Mouse (Mus musculus) forebrain, postnatal 0 days (tissue): ENCODE results near the gene Slitrk3. TPM values are rescaled to one million over a fixed set of nuclear protein-coding genes. Genes with fewer than 3 reads are reported as not detected.
A peak's percentile ranks its signal among the peaks of the same experiment; 100 is the strongest.

Source experiments
- ATAC-seq: fragments of 200-750 bp; cut with Nextera tagmentation; 2 replicates; pipeline ENCODE4 v1.8.0; 2017; ENCODE audit warnings: mild to moderate bottlenecking, moderate library complexity
- DNase-seq: peaks from one replicate; pipeline ENCODE4 v3.0.0-alpha.2; 2015
- H3K27ac ChIP-seq: fragments of 300-500 bp; sonication (generic); 2 replicates; pipeline ENCODE4 v1.5.1; 2014; ENCODE audit warnings: low read depth, mild to moderate bottlenecking, antibody characterized with exemption, low read length, moderate library complexity, mixed read lengths
- H3K27me3 ChIP-seq: fragments of 300-500 bp; sonication (generic); 2 replicates; pipeline ENCODE4 v1.6.1; 2014; ENCODE audit warnings: mild to moderate bottlenecking, low read length, mixed read lengths; ENCODE audit not compliant: insufficient read depth
- H3K36me3 ChIP-seq: fragments of 300-500 bp; sonication (generic); 2 replicates; pipeline ENCODE4 v1.6.1; 2014; ENCODE audit warnings: mild to moderate bottlenecking, moderate library complexity; ENCODE audit not compliant: insufficient read depth
- H3K4me1 ChIP-seq: fragments of 300-500 bp; sonication (generic); 2 replicates; pipeline ENCODE4 v1.6.1; 2014; ENCODE audit warnings: antibody characterized with exemption; ENCODE audit not compliant: insufficient read depth
- H3K4me2 ChIP-seq: fragments of 300-500 bp; sonication (generic); 2 replicates; pipeline ENCODE4 v1.6.1; 2014; ENCODE audit warnings: low read depth, mild to moderate bottlenecking, moderate library complexity
- H3K4me3 ChIP-seq: fragments of 300-500 bp; sonication (generic); 2 replicates; pipeline ENCODE4 v1.5.1; 2014; ENCODE audit warnings: low read depth, low read length, mixed read lengths
- H3K9ac ChIP-seq: fragments of 300-500 bp; sonication (generic); 2 replicates; pipeline ENCODE4 v1.6.1; 2014; ENCODE audit warnings: mild to moderate bottlenecking
- H3K9me3 ChIP-seq: fragments of 300-500 bp; sonication (generic); 2 replicates; pipeline ENCODE4 v1.6.1; 2016; ENCODE audit warnings: low read length
- CTCF ChIP-seq: sonication (generic); IDR thresholded peaks from 2 replicates; pipeline ENCODE4 v1.5.1; 2016; ENCODE audit warnings: antibody characterized with exemption, control low read depth, low read depth
- WGBS: fragments of 180-500 bp; shearing (Covaris S2); extraction: QIAGEN DNeasy Blood & Tissue Kit; methylation state at CpG from one replicate; pipeline ENCODE4 v1.1.7; 2014; 5-methylcytosine and 5-hydroxymethylcytosine counted together
- polyA plus RNA-seq: library from polyadenylated mRNA; unstranded; fragments of >200 nt; fragmentation: Nextera tagmentation; extraction: Ambion mirVana; gene quantifications from 2 replicates; pipeline ENCODE4 v1.2.1, GENCODE M21; 2015
- total RNA-seq: library from RNA; depleted of rRNA; stranded (reverse); fragments of >200 nt; gene quantifications from 2 replicates; pipeline ENCODE4 v1.2.3, GENCODE M21; 2014

Slitrk3 gene
- total and polyA plus RNA-seq, 2 experiments from 2014 or later, result 20.1 to 30.4 TPM

GRCm38 (mm10) chr3:73056044-73056438 lies 1.6 kb downstream of the Slitrk3 start:
- H3K4me3 ChIP-seq, result peak overlapping the region; percentile 70
- TF ChIP-seq CTCF, result no peak
- peaks cover 4% of the 10 kb centered on the region; the same call in 1 of the 2 replicates for H3K4me1 ChIP-seq
- no peak for DNase-seq
- WGBS, result 25% methylated on average over 5 of the region's 5 CpGs
- H3K36me3 ChIP-seq, result no peaks in the 10 kb centered on the region
- no peaks in the 10 kb centered on the region for H3K27me3 ChIP-seq
- no peak for ATAC-seq
- no peaks in the 10 kb centered on the region for H3K9me3 ChIP-seq
- peak overlapping the region; percentile 51 for H3K9ac ChIP-seq
- peak overlapping the region; percentile 71 for H3K4me2 ChIP-seq
- no peak overlapping the region; the same call in 1 of the 2 replicates for H3K27ac ChIP-seq

GRCm38 (mm10) chr3:73055399-73056043 lies 2.1 kb downstream of the Slitrk3 start:
- Histone ChIP-seq H3K9me3 (no peaks in the 10 kb centered on the region), H3K4me2 (peak overlapping the region; percentile 71), H3K27me3 (no peaks in the 10 kb centered on the region), H3K4me1 (peaks cover 4% of the 10 kb centered on the region; the same call in 1 of the 2 replicates), H3K4me3 (peak overlapping the region; percentile 70), H3K27ac (peak overlapping the region; percentile 58; the same call in 1 of the 2 replicates), H3K36me3 (0 out of 2 replicates have a peak, but pooled peaks cover under 1% of the 10 kb centered on the region), H3K9ac (peak overlapping the region; percentile 51)
- no peak for ATAC-seq
- WGBS, result 41% methylated on average over 7 of the region's 7 CpGs
- DNase-seq, result peak; percentile 49
- no peak for TF ChIP-seq CTCF

- H3K4me2 ChIP-seq, result peak overlapping the region; percentile 70
- under 1% methylated on average over 26 of the region's 26 CpGs for WGBS
These were observed 4.1 kb downstream of the Slitrk3 start for GRCm38 (mm10) chr3:73053451-73053931.

GRCm38 (mm10) chr3:73046248-73046647 lies 11.4 kb downstream of the Slitrk3 start:
- 2% methylated on average over 3 of the region's 3 CpGs for WGBS
- ATAC-seq, result peak; percentile 78

More at GRCm38 (mm10) chr3:73053451-73053931, 4.1 kb downstream of the Slitrk3 start:
- H3K27ac ChIP-seq, result peak overlapping the region; percentile 80
- DNase-seq, result peak; percentile 81
- peak overlapping the region; percentile 49 for H3K4me3 ChIP-seq
- H3K27me3 ChIP-seq, result no peaks in the 10 kb centered on the region
- no peaks in the 10 kb centered on the region for H3K9me3 ChIP-seq
- peak; percentile 73 for ATAC-seq
- peaks cover 20% of the 10 kb centered on the region for H3K36me3 ChIP-seq
- H3K4me1 ChIP-seq, result peaks cover 4% of the 10 kb centered on the region; the same call in 1 of the 2 replicates
- peak overlapping the region; percentile 76 for H3K9ac ChIP-seq
- TF ChIP-seq CTCF, result no peak

DNA sequence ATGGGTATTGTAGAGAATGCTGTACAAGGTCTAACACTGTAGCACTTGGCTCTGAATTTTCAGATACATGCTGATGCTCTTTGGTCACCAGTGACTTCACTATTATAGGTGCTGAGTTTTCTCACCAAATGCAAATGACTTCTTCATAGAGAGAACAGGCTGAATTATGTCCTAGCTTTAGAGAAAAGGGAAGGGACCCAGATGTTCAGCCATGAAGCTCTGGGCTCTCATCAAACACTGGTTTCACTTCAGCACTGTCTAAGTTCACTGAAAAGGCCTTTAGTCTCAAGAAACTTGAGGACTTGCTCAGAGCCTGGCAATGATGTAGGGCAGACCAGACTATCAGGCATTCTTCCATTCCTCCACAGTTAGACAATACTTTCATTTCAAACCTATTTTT lies 15.3 kb downstream of the Slitrk3 start:
- no peak for TF ChIP-seq CTCF
- no peak for DNase-seq
- Histone ChIP-seq H3K4me3 (no peak overlapping the region), H3K9me3 (no peaks in the 10 kb centered on the region), H3K36me3 (no peaks in the 10 kb centered on the region), H3K4me1 (no peaks in the 10 kb centered on the region), H3K27ac (no peak overlapping the region), H3K4me2 (no peak overlapping the region), H3K27me3 (no peaks in the 10 kb centered on the region), H3K9ac (no peak overlapping the region)
- ATAC-seq, result no peak

More at GRCm38 (mm10) chr3:73046248-73046647, 11.4 kb downstream of the Slitrk3 start:
- Histone ChIP-seq H3K9me3 (no peaks in the 10 kb centered on the region), H3K4me1 (no peaks in the 10 kb centered on the region), H3K36me3 (peaks cover 26% of the 10 kb centered on the region), H3K4me3 (no peak overlapping the region), H3K27ac (no peak overlapping the region), H3K4me2 (no peak overlapping the region), H3K9ac (no peak overlapping the region), H3K27me3 (no peaks in the 10 kb centered on the region)
- peak; percentile 91 for TF ChIP-seq CTCF
- peak; percentile 87 for DNase-seq

GRCm38 (mm10) chr3:73006045-73006444 lies 51.6 kb downstream of the Slitrk3 start:
- WGBS, result 12% methylated on average over 6 of the region's 6 CpGs
- no peak overlapping the region for H3K4me3 ChIP-seq
- H3K4me1 ChIP-seq, result no peaks in the 10 kb centered on the region
- H3K4me2 ChIP-seq, result no peak overlapping the region
- ATAC-seq (no peak), DNase-seq (no peak)
- H3K27me3 ChIP-seq, result no peaks in the 10 kb centered on the region
- H3K27ac ChIP-seq, result no peak overlapping the region
- H3K36me3 ChIP-seq, result no peaks in the 10 kb centered on the region
- no peaks in the 10 kb centered on the region for H3K9me3 ChIP-seq
- no peak for TF ChIP-seq CTCF
- H3K9ac ChIP-seq, result no peak overlapping the region

GRCm38 (mm10) chr3:73002933-73003696 lies 54.5 kb downstream of the Slitrk3 start:
- ATAC-seq, result no peak
- no peak overlapping the region for H3K4me2 ChIP-seq

More at GRCm38 (mm10) chr3:73002933-73003696, 54.5 kb downstream of the Slitrk3 start:
- H3K4me1 ChIP-seq, result no peaks in the 10 kb centered on the region
- no peak overlapping the region for H3K27ac ChIP-seq
- H3K4me3 ChIP-seq, result no peak overlapping the region
- 90% methylated on average over 4 of the region's 4 CpGs for WGBS
- no peaks in the 10 kb centered on the region for H3K9me3 ChIP-seq
- no peak for DNase-seq
- TF ChIP-seq CTCF, result no peak
- no peaks in the 10 kb centered on the region for H3K27me3 ChIP-seq
- H3K36me3 ChIP-seq, result no peaks in the 10 kb centered on the region
- no peak overlapping the region for H3K9ac ChIP-seq
